Mouse (Mus musculus) ovary, adult 18-20 months (tissue): ENCODE data around the gene Nadk2.

Source experiments
- DNase-seq: peaks from one replicate; pipeline ENCODE4 v3.0.0; 2022; ENCODE audit warnings: low spot score, mixed read lengths

Gene Nadk2

GRCm38 (mm10) chr15:9131499-9131888, 60.4 kb downstream of the Nadk2 start:
- DNase-seq: no peak

GRCm38 (mm10) chr15:9132693-9133443, 61.8 kb downstream of the Nadk2 start:
- DNase-seq: no peak

- DNase-seq: no peak
Observed at GRCm38 (mm10) chr15:9134891-9135507, 63.9 kb downstream of the Nadk2 start.

GRCm38 (mm10) chr15:9139447-9139846, 68.4 kb downstream of the Nadk2 start:
- no peak for DNase-seq

GRCm38 (mm10) chr15:9140252-9140680, 69.2 kb downstream of the Nadk2 start, which contains the start of gene Lmbrd2:
Lmbrd2 (plus strand) TSS chr15:9140550.
- peak; percentile 95 for DNase-seq

- peak; percentile 20 for DNase-seq
Observed at GRCm38 (mm10) chr15:9140684-9141171, 69.7 kb downstream of the Nadk2 start.

- DNase-seq: no peak
Observed at GRCm38 (mm10) chr15:9155325-9155724, 84.3 kb downstream of the Nadk2 start, which contains the start of gene Skp2. Skp2 (minus strand) TSS chr15:9155425.
